Mouse (Mus musculus): ENCODE data around the gene Alkbh4. TPM values are rescaled to one million over a fixed set of nuclear protein-coding genes. Genes with fewer than 3 reads are reported as not detected.

Gene Alkbh4
- 6.9 TPM for polyA plus RNA-seq (2014; fragmentation: Illumina TruSeq; extraction: RNeasy Lipid Tissue Mini Kit (QIAGEN cat#74804); ENCODE audit: low read depth, low replicate concordance)

DNA sequence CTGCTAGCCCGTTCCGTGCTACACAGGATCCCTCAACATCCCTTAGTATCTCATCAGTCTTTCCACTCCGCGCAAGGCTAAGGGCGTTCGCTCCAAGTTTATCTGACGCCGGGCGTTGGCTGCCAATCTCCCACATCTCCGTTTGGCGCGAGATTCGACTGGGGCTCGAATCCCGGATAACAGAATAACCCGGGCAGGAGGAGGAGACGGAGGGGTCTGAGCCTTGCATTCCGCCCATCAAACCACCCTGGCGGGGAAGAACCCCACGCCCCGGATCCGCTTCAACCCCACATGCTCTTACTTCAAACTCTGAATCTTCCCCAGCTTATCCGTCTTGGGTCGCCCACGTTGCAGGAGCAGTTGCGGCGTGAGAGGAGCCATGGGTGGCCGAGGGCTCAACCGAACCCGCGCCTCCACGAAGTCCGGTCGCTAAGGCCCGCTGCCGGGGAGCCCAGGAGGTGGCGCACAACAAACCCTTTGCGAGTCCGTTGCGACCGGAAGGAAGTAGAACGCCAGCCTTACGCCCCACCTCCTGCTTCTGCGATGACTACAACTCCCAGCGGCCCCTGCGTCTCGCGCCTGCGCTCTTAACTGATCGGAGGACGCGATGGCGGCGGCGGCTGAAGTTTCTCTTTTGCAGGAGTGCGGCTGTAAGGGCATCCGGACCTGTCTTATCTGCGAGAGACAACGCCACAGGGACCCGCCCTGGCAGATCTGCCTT, at the start of gene Alkbh4, which contains the start of gene Lrwd1:
TSS of gene Alkbh4 (plus strand) at position 576 of the 721 bp plus-strand sequence.
TSS of gene Lrwd1 (minus strand) at position 504 of the 721 bp plus-strand sequence.

DNA sequence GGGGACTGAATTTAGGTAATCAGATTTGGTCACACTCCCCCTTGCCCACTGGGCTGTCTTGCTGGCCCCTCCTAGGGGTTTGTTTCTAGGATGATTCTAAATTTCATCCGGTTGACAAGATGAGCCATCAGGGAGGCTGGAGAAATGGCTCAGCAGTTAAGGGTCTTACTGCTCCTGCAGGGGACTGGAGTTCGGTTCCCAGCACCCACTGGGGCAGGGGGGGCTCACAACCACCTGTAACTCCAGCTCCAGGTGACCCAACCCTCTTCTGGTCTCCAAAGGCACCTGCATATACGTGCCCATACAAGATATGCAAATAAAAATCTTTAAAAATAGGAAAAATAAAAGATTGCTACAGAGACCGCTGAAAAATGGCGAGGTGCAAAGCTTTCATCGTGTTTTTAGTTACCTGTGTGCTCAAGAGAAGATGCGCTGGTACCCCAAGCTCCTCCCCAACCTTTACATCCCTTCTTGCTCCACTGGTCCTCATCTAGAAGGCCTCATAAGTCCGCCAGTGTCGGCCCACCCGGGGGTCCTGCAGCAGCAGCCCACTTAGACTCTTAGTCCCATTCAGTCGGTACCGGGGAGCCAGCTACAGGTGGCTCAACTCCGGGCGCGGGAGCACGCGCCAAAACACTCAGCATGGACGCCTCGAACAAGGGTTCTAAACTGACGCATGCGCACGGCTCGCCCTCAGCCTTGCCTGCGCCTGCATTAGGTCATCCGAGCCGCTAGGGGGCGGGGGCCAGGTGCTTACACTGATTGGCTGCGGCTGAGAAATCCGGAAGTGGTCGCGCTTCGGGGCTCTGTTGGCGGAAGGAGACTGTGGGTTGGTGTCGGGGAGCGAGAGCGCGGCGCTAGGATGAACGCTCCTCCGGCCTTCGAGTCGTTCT, 19.8 kb upstream of the Alkbh4 start, which contains the start of gene Polr2j:
TSS of gene Polr2j (plus strand) at position 741 of the 893 bp plus-strand sequence.

DNA sequence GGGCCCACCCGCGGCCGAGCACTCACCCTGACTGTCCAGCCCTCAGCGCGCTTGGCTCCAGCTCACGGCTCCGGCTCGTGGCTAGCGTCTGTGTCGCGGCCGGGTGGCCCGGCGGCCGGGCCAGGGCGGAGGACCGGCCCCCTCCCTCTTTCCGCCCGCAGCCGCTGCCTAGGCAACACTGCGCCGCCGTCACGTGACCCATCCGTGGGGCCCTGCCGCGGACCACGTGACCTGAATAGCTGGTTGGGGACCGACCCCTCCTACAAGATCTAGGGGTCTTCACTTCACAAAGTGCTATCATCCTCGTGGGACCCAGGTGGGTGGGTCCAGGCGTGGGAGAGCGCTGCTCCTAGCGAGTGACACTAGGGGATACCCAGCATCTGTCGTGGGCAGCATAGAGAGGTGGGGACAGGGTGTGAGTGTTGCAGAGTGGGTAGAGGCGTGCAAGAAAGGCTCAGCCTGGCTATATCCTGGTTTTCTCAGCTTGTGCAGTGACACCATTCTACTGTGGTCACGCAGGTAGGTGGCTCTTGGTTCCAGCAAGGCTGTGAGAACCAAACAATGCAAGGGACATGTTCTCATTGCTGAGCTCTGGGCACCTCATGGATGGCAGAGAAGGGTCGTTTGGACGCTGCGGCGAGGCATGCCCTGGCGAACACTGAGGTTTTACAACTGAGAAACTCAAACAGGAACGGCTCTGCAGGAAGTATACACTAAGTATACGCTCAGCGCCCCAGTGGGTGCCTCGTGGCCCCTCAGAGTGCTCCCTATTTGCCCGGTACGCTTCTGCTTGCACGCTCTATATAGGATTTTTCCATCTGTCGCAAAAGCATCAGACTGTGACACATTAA, 34.8 kb downstream of the Alkbh4 start, which contains the start of gene Orai2:
TSS of gene Orai2 (minus strand) at position 202 of the 851 bp plus-strand sequence.

Other genes starting within 250 kb of the Alkbh4 start
- gene Hspb1, start 248.2 kb upstream of the Alkbh4 start, polyA plus RNA-seq (2014; fragmentation: Illumina TruSeq; extraction: RNeasy Lipid Tissue Mini Kit (QIAGEN cat#74804); ENCODE audit: low read depth, low replicate concordance) = 85.0 TPM
- 136 TPM for gene Ywhag, start 201.5 kb upstream of the Alkbh4 start, polyA plus RNA-seq (2014; fragmentation: Illumina TruSeq; extraction: RNeasy Lipid Tissue Mini Kit (QIAGEN cat#74804); ENCODE audit: low read depth, low replicate concordance)
- gene Ssc4d, start 161.6 kb upstream of the Alkbh4 start, polyA plus RNA-seq (2014; fragmentation: Illumina TruSeq; extraction: RNeasy Lipid Tissue Mini Kit (QIAGEN cat#74804); ENCODE audit: low read depth, low replicate concordance) = 7.0 TPM
- not detected for gene Zp3, start 156.0 kb upstream of the Alkbh4 start, polyA plus RNA-seq (2014; fragmentation: Illumina TruSeq; extraction: RNeasy Lipid Tissue Mini Kit (QIAGEN cat#74804); ENCODE audit: low read depth, low replicate concordance)
- 29.3 TPM for gene Dtx2, start 141.3 kb upstream of the Alkbh4 start, polyA plus RNA-seq (2014; fragmentation: Illumina TruSeq; extraction: RNeasy Lipid Tissue Mini Kit (QIAGEN cat#74804); ENCODE audit: low read depth, low replicate concordance)
- gene Upk3b, start 97.7 kb upstream of the Alkbh4 start, polyA plus RNA-seq (2014; fragmentation: Illumina TruSeq; extraction: RNeasy Lipid Tissue Mini Kit (QIAGEN cat#74804); ENCODE audit: low read depth, low replicate concordance) = 35.5 TPM
- gene Upk3bl, start 81.7 kb upstream of the Alkbh4 start, polyA plus RNA-seq (2014; fragmentation: Illumina TruSeq; extraction: RNeasy Lipid Tissue Mini Kit (QIAGEN cat#74804); ENCODE audit: low read depth, low replicate concordance) = not detected
- 12.6 TPM for gene Rasa4, start 52.2 kb upstream of the Alkbh4 start, polyA plus RNA-seq (2014; fragmentation: Illumina TruSeq; extraction: RNeasy Lipid Tissue Mini Kit (QIAGEN cat#74804); ENCODE audit: low read depth, low replicate concordance)
- 89.6 TPM for gene Polr2j, start 19.5 kb upstream of the Alkbh4 start, polyA plus RNA-seq (2014; fragmentation: Illumina TruSeq; extraction: RNeasy Lipid Tissue Mini Kit (QIAGEN cat#74804); ENCODE audit: low read depth, low replicate concordance)
- gene Lrwd1, start 72 bp upstream of the Alkbh4 start, polyA plus RNA-seq (2014; fragmentation: Illumina TruSeq; extraction: RNeasy Lipid Tissue Mini Kit (QIAGEN cat#74804); ENCODE audit: low read depth, low replicate concordance) = 15.6 TPM
- 5.1 TPM for gene Orai2, start 34.6 kb downstream of the Alkbh4 start, polyA plus RNA-seq (2014; fragmentation: Illumina TruSeq; extraction: RNeasy Lipid Tissue Mini Kit (QIAGEN cat#74804); ENCODE audit: low read depth, low replicate concordance)
- gene Prkrip1, start 62.8 kb downstream of the Alkbh4 start, polyA plus RNA-seq (2014; fragmentation: Illumina TruSeq; extraction: RNeasy Lipid Tissue Mini Kit (QIAGEN cat#74804); ENCODE audit: low read depth, low replicate concordance) = 25.3 TPM
- 12.9 TPM for gene Sh2b2, start 110.4 kb downstream of the Alkbh4 start, polyA plus RNA-seq (2014; fragmentation: Illumina TruSeq; extraction: RNeasy Lipid Tissue Mini Kit (QIAGEN cat#74804); ENCODE audit: low read depth, low replicate concordance)

Data from adipose tissue, adult 10 weeks (tissue).